Mouse (Mus musculus): Measurements from ENCODE around the gene Zswim1. TPM values are rescaled to one million over a fixed set of nuclear protein-coding genes. Genes with fewer than 3 reads are reported as not detected.
A peak's percentile ranks its signal among the peaks of the same experiment; 100 is the strongest.
"Not testable (repeated sequence)": the region's sequence is repeated elsewhere in the genome, so short reads cannot be mapped to it uniquely, and the experiment has no call there.

Zswim1 gene
- polyA plus RNA-seq, 1 experiment from 2014 or later = 20.3 TPM

GRCm38 (mm10) chr2:164794293-164794692 lies 28.2 kb upstream of the Zswim1 start:
- H3K4me2 ChIP-seq = no peak overlapping the region

DNA sequence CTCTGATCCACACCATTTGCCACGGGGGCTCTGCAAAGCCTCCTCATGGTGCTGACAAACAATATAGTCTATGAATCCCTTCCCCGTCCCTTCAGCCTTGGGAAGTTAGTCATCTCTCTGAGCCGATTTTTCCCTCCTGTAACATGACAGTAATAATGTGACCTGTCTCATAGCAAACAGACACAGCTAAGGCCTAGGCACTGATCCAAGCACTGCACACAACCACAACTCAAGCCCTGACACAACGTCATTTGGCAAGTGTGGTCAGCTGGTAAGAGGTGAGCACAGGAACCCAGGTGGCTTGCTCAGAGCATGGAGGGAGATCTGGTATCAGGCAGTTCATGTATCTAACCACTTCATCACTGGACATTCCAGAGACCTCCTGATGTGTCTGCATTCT lies 26.6 kb upstream of the Zswim1 start:
- no peak for ATAC-seq (ENCODE audit: insufficient number of reproducible peaks, insufficient read depth, low FRiP score, low TSS enrichment, low read depth)
- H3K9me3 ChIP-seq = no peaks in the 10 kb centered on the region
- no peak overlapping the region for H3K9ac ChIP-seq
- peaks cover 84% of the 10 kb centered on the region for H3K36me3 ChIP-seq
- no peak overlapping the region for H3K4me3 ChIP-seq
- H3K27me3 ChIP-seq = no peaks in the 10 kb centered on the region
- H3K4me2 ChIP-seq = no peak overlapping the region
- H3K4me1 ChIP-seq = no peaks in the 10 kb centered on the region
- WGBS = 87% methylated on average over 4 of the region's 4 CpGs
- no peak overlapping the region for H3K27ac ChIP-seq

More at GRCm38 (mm10) chr2:164794293-164794692, 28.2 kb upstream of the Zswim1 start:
- Histone ChIP-seq H3K36me3 (peaks cover 74% of the 10 kb centered on the region), H3K27ac (no peak overlapping the region), H3K27me3 (no peaks in the 10 kb centered on the region), H3K4me1 (no peaks in the 10 kb centered on the region), H3K9ac (no peak overlapping the region), H3K4me3 (no peak overlapping the region), H3K9me3 (no peaks in the 10 kb centered on the region)
- 35% methylated on average over 5 of the region's 5 CpGs for WGBS
- no peak for ATAC-seq (ENCODE audit: insufficient number of reproducible peaks, insufficient read depth, low FRiP score, low TSS enrichment, low read depth)

DNA sequence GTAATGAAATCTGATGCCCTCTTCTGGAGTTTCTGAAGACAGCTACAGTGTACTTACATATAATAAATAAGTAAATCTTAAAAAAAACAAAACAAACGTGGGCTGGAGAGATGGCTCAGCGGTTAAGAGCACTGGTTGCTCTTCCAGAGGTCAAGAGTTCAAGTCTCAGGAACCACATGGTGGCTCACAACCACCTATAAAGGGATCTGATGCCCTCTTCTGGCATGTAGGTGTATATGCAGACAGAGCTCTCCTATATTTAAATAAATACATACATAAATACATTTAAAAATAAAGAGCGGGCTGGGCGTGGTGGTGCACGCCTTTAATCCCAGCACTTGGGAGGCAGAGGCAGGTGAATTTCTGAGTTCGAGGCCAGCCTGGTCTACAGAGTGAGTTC lies 23.9 kb upstream of the Zswim1 start:
- ATAC-seq (ENCODE audit: insufficient number of reproducible peaks, insufficient read depth, low FRiP score, low TSS enrichment, low read depth); H3K9me3 ChIP-seq; H3K9ac ChIP-seq; H3K27ac ChIP-seq; H3K4me3 ChIP-seq; H3K4me1 ChIP-seq; H3K4me2 ChIP-seq; H3K27me3 ChIP-seq: not testable (repeated sequence)
- 81% methylated on average over 6 of the region's 6 CpGs for WGBS
- peaks cover 74% of the 10 kb centered on the region for H3K36me3 ChIP-seq

GRCm38 (mm10) chr2:164800252-164801004 lies 22.1 kb upstream of the Zswim1 start:
- Histone ChIP-seq H3K9me3 (no peaks in the 10 kb centered on the region), H3K36me3 (peaks cover 63% of the 10 kb centered on the region), H3K4me3 (no peak overlapping the region), H3K4me1 (peaks cover 15% of the 10 kb centered on the region), H3K27ac (no peak overlapping the region), H3K9ac (no peak overlapping the region), H3K27me3 (no peaks in the 10 kb centered on the region), H3K4me2 (no peak overlapping the region)
- WGBS = 90% methylated on average over 13 of the region's 13 CpGs
- ATAC-seq (ENCODE audit: insufficient number of reproducible peaks, insufficient read depth, low FRiP score, low TSS enrichment, low read depth) = no peak

DNA sequence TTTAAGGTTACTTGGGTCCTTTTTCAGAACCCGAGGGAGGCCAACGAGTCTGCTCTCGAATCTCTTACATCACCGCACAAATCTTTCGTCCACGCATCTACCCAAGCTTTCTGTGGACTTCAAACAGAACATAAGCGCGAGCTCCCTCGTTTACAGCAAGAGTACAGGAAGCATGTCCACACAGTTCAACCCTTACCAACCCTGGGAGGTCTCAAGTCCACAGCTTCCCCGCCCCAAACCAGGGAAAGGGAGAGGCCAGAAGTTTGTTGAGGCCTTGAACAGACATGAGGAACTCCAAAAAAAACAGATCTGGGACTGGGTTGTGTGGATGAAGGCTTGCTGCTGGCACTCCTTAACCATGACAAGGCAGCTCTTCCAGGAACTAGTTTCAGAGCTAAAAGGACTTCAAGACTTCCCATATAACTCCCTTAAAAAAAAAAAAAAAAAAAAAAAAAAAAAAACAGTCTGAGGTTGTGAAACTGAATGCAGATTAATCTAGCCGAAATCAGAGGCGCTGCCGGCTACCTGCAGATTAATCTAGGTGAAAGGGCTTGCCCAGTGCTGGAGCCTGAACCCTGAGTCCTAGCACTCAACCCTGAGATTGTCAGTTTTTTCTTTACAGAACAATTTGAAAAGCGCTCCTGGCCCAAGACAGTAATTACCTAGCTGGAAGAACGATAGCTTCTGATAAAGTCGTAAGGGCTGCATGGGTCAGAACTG lies 19.1 kb upstream of the Zswim1 start:
- H3K4me2 ChIP-seq = peak overlapping the region; percentile 91
- ATAC-seq (ENCODE audit: insufficient number of reproducible peaks, insufficient read depth, low FRiP score, low TSS enrichment, low read depth) = no peak
- H3K27ac ChIP-seq = no peak overlapping the region
- H3K4me3 ChIP-seq = peak overlapping the region; percentile 87
- peaks cover 25% of the 10 kb centered on the region for H3K4me1 ChIP-seq
- H3K9ac ChIP-seq = peak overlapping the region; percentile 81
- H3K36me3 ChIP-seq = peaks cover 40% of the 10 kb centered on the region
- 86% methylated on average over 16 of the region's 16 CpGs for WGBS
- H3K27me3 ChIP-seq = no peaks in the 10 kb centered on the region
- H3K9me3 ChIP-seq = no peaks in the 10 kb centered on the region

DNA sequence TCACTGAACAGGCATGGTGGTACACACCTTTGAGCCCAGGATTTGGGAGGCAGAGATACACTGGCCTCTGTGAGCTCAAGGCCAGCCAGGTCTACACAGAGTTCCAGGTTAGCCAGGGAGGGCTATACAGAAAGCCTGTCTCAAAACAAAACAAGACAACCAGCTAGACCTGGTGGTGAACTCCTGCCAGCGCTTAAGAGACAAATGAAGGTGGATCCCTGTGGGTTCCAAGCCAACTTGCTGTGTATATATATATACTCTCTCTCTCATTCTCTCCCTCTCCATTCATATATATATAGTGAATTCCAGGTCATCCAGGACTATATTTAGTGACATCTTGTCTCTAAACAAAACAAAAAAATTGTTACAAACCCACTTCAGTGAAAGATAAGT lies 18.6 kb upstream of the Zswim1 start:
- WGBS = 73% methylated on average over 1 of the region's 1 CpGs
- no peak for ATAC-seq (ENCODE audit: insufficient number of reproducible peaks, insufficient read depth, low FRiP score, low TSS enrichment, low read depth)
- Histone ChIP-seq H3K27me3 (no peaks in the 10 kb centered on the region), H3K4me1 (peaks cover 25% of the 10 kb centered on the region), H3K9me3 (no peaks in the 10 kb centered on the region), H3K4me2 (peak overlapping the region; percentile 91), H3K36me3 (peaks cover 40% of the 10 kb centered on the region), H3K4me3 (peak overlapping the region; percentile 87), H3K9ac (peak overlapping the region; percentile 81), H3K27ac (peak overlapping the region; percentile 86; the same call in 1 of the 2 replicates)

GRCm38 (mm10) chr2:164804533-164805331 lies 17.8 kb upstream of the Zswim1 start, which contains the start of the genes Acot8 and Zswim3:
Gene Acot8, minus strand, starts transcription at chr2:164804882.
Gene Zswim3, plus strand, starts transcription at chr2:164805098.
- Histone ChIP-seq H3K27ac (peak within 1 kb of the TSS; percentile 86), H3K4me1 (peaks cover 25% of the 10 kb centered on the region), H3K4me3 (peak within 1 kb of the TSS; percentile 87), H3K27me3 (no peaks in the 10 kb centered on the region), H3K9ac (peak within 1 kb of the TSS; percentile 83), H3K36me3 (peaks cover 37% of the 10 kb centered on the region), H3K4me2 (peak within 1 kb of the TSS; percentile 91), H3K9me3 (no peaks in the 10 kb centered on the region)
- ATAC-seq (ENCODE audit: insufficient number of reproducible peaks, insufficient read depth, low FRiP score, low TSS enrichment, low read depth) = peak; percentile 92
- under 1% methylated on average over 47 of the region's 47 CpGs for WGBS

DNA sequence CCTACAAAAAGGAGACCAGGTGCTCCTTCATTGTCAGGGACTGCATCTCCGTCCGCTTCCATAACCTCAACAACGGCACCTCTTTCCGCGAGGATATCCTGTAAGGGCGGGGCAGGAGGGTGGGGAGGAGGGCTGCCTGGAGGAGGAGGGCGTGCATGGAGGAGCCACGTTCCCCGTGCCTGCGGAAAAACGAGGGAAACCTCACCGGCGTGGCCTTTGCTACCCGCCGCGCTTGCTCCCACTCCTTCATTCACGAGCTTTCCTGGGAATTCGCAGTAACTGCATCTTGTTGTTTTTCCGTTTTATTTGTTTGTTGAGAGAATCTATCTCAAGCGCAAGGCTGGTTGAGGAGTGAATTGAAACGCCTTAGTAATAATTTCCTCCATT lies 17.2 kb upstream of the Zswim1 start:
- Histone ChIP-seq H3K4me1 (peaks cover 25% of the 10 kb centered on the region), H3K4me2 (peak overlapping the region; percentile 91), H3K36me3 (peaks cover 31% of the 10 kb centered on the region), H3K4me3 (peak overlapping the region; percentile 87), H3K27ac (peak overlapping the region; percentile 68; the same call in 1 of the 2 replicates), H3K9me3 (no peaks in the 10 kb centered on the region), H3K27me3 (no peaks in the 10 kb centered on the region), H3K9ac (peak overlapping the region; percentile 83)
- ATAC-seq (ENCODE audit: insufficient number of reproducible peaks, insufficient read depth, low FRiP score, low TSS enrichment, low read depth) = peak; percentile 57
- WGBS = 2% methylated on average over 21 of the region's 21 CpGs

DNA sequence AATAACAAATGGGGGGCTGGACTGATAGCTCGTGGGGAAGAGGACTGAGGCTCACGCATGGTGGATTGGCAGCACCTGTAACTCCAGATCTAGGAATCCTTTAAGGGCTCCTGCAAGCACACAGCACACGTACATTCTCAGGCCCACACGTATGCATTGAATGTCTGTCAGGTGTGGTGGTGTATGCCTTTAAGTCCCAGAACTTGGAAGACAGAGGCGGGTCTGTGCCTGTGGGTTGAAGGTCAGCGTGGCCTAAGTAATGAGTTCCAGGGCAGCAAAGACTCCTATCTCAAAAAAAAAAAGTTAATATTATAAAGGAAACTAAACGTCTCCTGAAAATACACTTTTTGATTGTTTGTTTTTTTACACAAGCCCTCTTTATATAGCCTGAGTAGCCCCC lies 15.9 kb upstream of the Zswim1 start:
- H3K9me3 ChIP-seq = no peaks in the 10 kb centered on the region
- H3K4me3 ChIP-seq = no peak overlapping the region
- WGBS = 65% methylated on average over 7 of the region's 7 CpGs
- no peak overlapping the region for H3K4me2 ChIP-seq
- no peak overlapping the region for H3K9ac ChIP-seq
- ATAC-seq (ENCODE audit: insufficient number of reproducible peaks, insufficient read depth, low FRiP score, low TSS enrichment, low read depth) = no peak
- no peaks in the 10 kb centered on the region for H3K27me3 ChIP-seq
- peaks cover 20% of the 10 kb centered on the region for H3K36me3 ChIP-seq
- H3K27ac ChIP-seq = no peak overlapping the region
- peaks cover 25% of the 10 kb centered on the region for H3K4me1 ChIP-seq

DNA sequence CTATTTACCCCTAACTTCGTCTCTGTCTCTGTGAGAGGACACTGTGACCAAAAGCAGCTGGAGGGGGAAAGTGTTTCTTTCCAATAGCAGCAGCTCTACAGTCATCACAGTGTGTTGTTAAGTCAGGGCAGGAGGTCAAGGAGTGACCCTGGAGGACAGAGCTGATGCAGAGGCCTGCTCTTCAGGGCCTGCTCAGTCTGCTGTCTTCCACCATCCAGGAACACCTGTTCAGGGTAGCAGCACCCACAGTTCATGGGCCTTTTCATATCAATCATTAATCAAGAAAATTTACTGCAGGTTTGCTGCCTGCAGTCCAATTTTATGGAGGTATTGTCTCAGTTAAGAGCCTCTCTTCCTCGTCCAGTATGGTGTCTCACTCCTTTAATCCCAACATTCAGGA lies 8.9 kb upstream of the Zswim1 start:
- no peak overlapping the region for H3K9ac ChIP-seq
- no peaks in the 10 kb centered on the region for H3K9me3 ChIP-seq
- 61% methylated on average over 2 of the region's 2 CpGs for WGBS
- H3K4me1 ChIP-seq = peaks cover 11% of the 10 kb centered on the region; the same call in 1 of the 2 replicates
- no peak for ATAC-seq (ENCODE audit: insufficient number of reproducible peaks, insufficient read depth, low FRiP score, low TSS enrichment, low read depth)
- no peak overlapping the region for H3K4me3 ChIP-seq
- no peaks in the 10 kb centered on the region for H3K27me3 ChIP-seq
- peaks cover 8% of the 10 kb centered on the region for H3K36me3 ChIP-seq
- no peak overlapping the region for H3K4me2 ChIP-seq
- H3K27ac ChIP-seq = no peak overlapping the region

GRCm38 (mm10) chr2:164815348-164815747 lies 7.1 kb upstream of the Zswim1 start:
- ATAC-seq (ENCODE audit: insufficient number of reproducible peaks, insufficient read depth, low FRiP score, low TSS enrichment, low read depth) = no peak
- H3K27ac ChIP-seq = no peak overlapping the region
- H3K9me3 ChIP-seq = no peaks in the 10 kb centered on the region
- peaks cover 11% of the 10 kb centered on the region; the same call in 1 of the 2 replicates for H3K4me1 ChIP-seq
- 82% methylated on average over 5 of the region's 5 CpGs for WGBS
- H3K4me2 ChIP-seq = no peak overlapping the region
- no peak overlapping the region for H3K4me3 ChIP-seq
- H3K27me3 ChIP-seq = no peaks in the 10 kb centered on the region
- H3K9ac ChIP-seq = no peak overlapping the region
- H3K36me3 ChIP-seq = peaks cover 5% of the 10 kb centered on the region; the same call in 1 of the 2 replicates

Measured in embryonic facial prominence, embryonic 13.5 days (tissue).